Mouse (Mus musculus) megakaryocyte, adult 5-6 weeks (primary cell): ENCODE measurements around the gene Pof1b. TPM values are rescaled to one million over a fixed set of nuclear protein-coding genes. Genes with fewer than 3 reads are reported as not detected.

Source experiments
- ATAC-seq: 2 replicates; pipeline ENCODE4 v1.8.0; 2016; ENCODE audit warnings: mild to moderate bottlenecking, inconsistent platforms; ENCODE audit not compliant: poor library complexity, severe bottlenecking
- total RNA-seq, 2 experiments: library from RNA; stranded (forward) in 1 of 2; stranded (reverse) in 1 of 2; fragments of 153-499, 151-499 nt in 1 of 2; fragments of 221-1000, 200-1000 nt in 1 of 2; gene quantifications; 2 replicates each; pipeline versions ENCODE4 v1.2.3 to v1.2.4; 2015 to 2017

The Pof1b gene
- not detected in 2 replicates for total RNA-seq (2015)
- total RNA-seq (2017), result not detected in 2 replicates

GRCm38 (mm10) chrX:112698508-112698907 lies at the start of gene Pof1b:
TSS of gene Pof1b (minus strand) at chrX:112698651.
- no peak for ATAC-seq

GRCm38 (mm10) chrX:112716587-112716986 lies 18.1 kb upstream of the Pof1b start:
- ATAC-seq, result no peak

GRCm38 (mm10) chrX:112694392-112694791 lies 4.1 kb downstream of the Pof1b start:
- no peak for ATAC-seq

DNA sequence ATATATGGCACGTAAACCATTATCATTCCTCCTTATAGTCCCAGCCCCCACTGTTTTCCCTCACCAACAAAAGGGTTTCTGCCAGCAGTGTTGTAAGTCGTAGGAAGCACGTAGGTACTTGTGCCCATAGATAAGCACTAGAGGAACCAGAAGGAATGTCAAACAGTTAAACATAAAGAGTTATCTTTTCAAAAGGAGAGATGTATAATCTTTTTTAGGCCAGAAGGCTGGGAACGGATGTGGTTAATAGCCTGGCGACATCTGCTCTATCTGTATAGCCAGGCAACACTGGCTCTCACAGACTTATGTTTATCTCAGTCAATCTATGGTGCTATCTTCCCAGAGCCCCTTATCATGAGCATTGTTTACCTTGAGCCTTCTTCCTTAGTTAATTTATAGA lies 17.8 kb downstream of the Pof1b start:
- ATAC-seq, result no peak

DNA sequence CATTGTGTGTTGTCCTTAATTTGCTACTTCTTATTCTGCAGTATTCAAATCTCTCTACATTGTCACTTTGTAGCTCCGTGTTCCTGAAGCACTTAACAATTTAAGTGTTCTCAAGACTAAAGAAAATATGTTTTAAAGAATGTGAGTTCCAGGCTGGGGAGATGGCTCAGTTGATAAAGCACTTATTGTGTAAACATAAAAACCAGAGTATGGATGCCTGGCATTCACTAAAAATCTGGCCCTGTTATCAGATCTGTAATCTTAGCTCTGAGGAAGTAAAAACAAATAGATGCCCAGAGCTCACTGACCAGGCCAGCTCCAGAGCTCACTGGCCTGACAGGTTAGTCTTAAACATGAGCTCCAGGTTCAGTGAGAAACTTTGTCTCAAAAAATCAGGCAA lies 22.9 kb downstream of the Pof1b start:
- no peak for ATAC-seq

GRCm38 (mm10) chrX:112601306-112602120 lies 96.9 kb downstream of the Pof1b start:
- ATAC-seq, result no peak

- no peak for ATAC-seq
Measured at GRCm38 (mm10) chrX:112600511-112601305, 97.7 kb downstream of the Pof1b start, which contains the start of gene Zfp711. TSS of gene Zfp711 (plus strand) at chrX:112600526.

Other genes with a start within 250 kb of the Pof1b start
- not detected in 2 replicates for gene 2010106E10Rik, start 203.4 kb downstream of the Pof1b start, total RNA-seq (2015)
- not detected in 2 replicates for gene 2010106E10Rik, start 203.4 kb downstream of the Pof1b start, total RNA-seq (2017)
- not detected in 2 replicates for gene Zfp711, start 98.1 kb downstream of the Pof1b start, total RNA-seq (2015)
- gene Zfp711, start 98.1 kb downstream of the Pof1b start, total RNA-seq (2017), result not detected in 2 replicates